10 mouse cellular contexts compared by ENCODE assay signal in genomic region chr7:45403532-45404261, GRCm38 (mm10). TPM values are rescaled to one million over a fixed set of nuclear protein-coding genes. Genes with fewer than 3 reads are reported as not detected.
DNase-seq lines count a peak whose midpoint lies in the region; ATAC-seq lines count a peak whose summit lies in the region.
"Had no signal": no experiment of that assay in that cellular context is flagged by ENCODE, and none has a peak within 500 bp of the region (broad histone marks: within the 10 kb centered on the region; RNA-seq: fewer than 3 reads in every experiment).

No protein-coding gene starts in this region.

- peak; percentile 71 for DNase-seq in hindbrain, embryonic 10.5 days (ENCODE audit: low spot score)
- peak; percentile 79 to 80 for DNase-seq in B cell, adult 2 months
- DNase-seq in NIH3T3 (ENCODE audit: low read depth): peak; percentile 77
- peak; percentile 85 for DNase-seq in embryo, embryonic 10 days (ENCODE audit: low spot score)
- DNase-seq in kidney, adult 9 months: peak; percentile 86
- peak; percentile 79 for DNase-seq in yolk sac, embryonic 10.5 days (ENCODE audit: low spot score)

- H3K27ac ChIP-seq in hindbrain, embryonic 10.5 days: no peak overlapping the region
- H3K27ac ChIP-seq in hindbrain, embryonic 12.5 days: no peak overlapping the region
- H3K27ac ChIP-seq: macrophage had no signal

- WGBS in hindbrain, embryonic 10.5 days: 44% methylated on average over 6 of the region's 6 CpGs
- 44% methylated on average over 6 of the region's 6 CpGs for WGBS in hindbrain, embryonic 12.5 days

- H3K36me3 ChIP-seq in hindbrain, embryonic 10.5 days: no peaks in the 10 kb centered on the region
- H3K36me3 ChIP-seq in hindbrain, embryonic 12.5 days: no peaks in the 10 kb centered on the region

- ATAC-seq in hindbrain, embryonic 12.5 days (ENCODE audit: low FRiP score): no peak
- peak; percentile 74 for ATAC-seq in megakaryocyte progenitor cell, adult 5-6 weeks (replicated peaks; ENCODE audit: poor library complexity)

- peaks cover 39% of the 10 kb centered on the region for H3K27me3 ChIP-seq in hindbrain, embryonic 10.5 days (ENCODE audit: insufficient read depth, poor library complexity, severe bottlenecking)
- peaks cover 43% of the 10 kb centered on the region for H3K27me3 ChIP-seq in hindbrain, embryonic 12.5 days

- no peak overlapping the region for H3K9ac ChIP-seq in hindbrain, embryonic 12.5 days

- no peak overlapping the region for H3K4me3 ChIP-seq in hindbrain, embryonic 10.5 days
- no peak overlapping the region for H3K4me3 ChIP-seq in hindbrain, embryonic 12.5 days
- H3K4me3 ChIP-seq: erythroblast, embryonic 14.5 days had no signal

- H3K9me3 ChIP-seq in hindbrain, embryonic 10.5 days: no peaks in the 10 kb centered on the region
- 0 out of 2 replicates have a peak, but pooled peaks cover 3% of the 10 kb centered on the region for H3K9me3 ChIP-seq in hindbrain, embryonic 12.5 days (replicated peaks)

- H3K4me1 ChIP-seq in hindbrain, embryonic 10.5 days (replicated peaks): peaks cover 17% of the 10 kb centered on the region
- H3K4me1 ChIP-seq in hindbrain, embryonic 12.5 days: peaks cover 6% of the 10 kb centered on the region

- no peak overlapping the region for H3K4me2 ChIP-seq in hindbrain, embryonic 12.5 days (replicated peaks)

RNA-seq across cellular contexts. Expression of gene Kcna7, which starts 1.8 kb away (rescaled TPM):
- polyA plus RNA-seq in hindbrain, embryonic 10.5 days (2016; fragmentation: Nextera tagmentation; extraction: Ambion mirVana): 0.07 TPM in 1 of 2 replicates, not detected in the other
- polyA plus RNA-seq in hindbrain, embryonic 12.5 days (2016; fragmentation: Nextera tagmentation; extraction: Ambion mirVana): not detected in 2 replicates
- total RNA-seq in megakaryocyte progenitor cell, adult 5-6 weeks (2015): not detected in 2 replicates
- total RNA-seq in megakaryocyte progenitor cell, adult 5-6 weeks (2017): not detected in 2 replicates
- polyA plus RNA-seq: erythroblast, embryonic 14.5 days; macrophage had no signal

RNA-seq across cellular contexts. Expression of gene Snrnp70, which starts 8.2 kb away (rescaled TPM):
- 223 and 271 TPM in 2 replicates for polyA plus RNA-seq in hindbrain, embryonic 10.5 days (2016; fragmentation: Nextera tagmentation; extraction: Ambion mirVana)
- polyA plus RNA-seq in hindbrain, embryonic 12.5 days (2016; fragmentation: Nextera tagmentation; extraction: Ambion mirVana): 285 and 300 TPM in 2 replicates
- 105 and 107 TPM in 2 replicates for total RNA-seq in megakaryocyte progenitor cell, adult 5-6 weeks (2015)
- total RNA-seq in megakaryocyte progenitor cell, adult 5-6 weeks (2017): 387 and 490 TPM in 2 replicates

RNA-seq across cellular contexts. Expression of gene Ntf5, which starts 9.8 kb away (rescaled TPM):
- polyA plus RNA-seq in hindbrain, embryonic 10.5 days (2016; fragmentation: Nextera tagmentation; extraction: Ambion mirVana): 1.0 and 1.1 TPM in 2 replicates
- 1.2 and 1.3 TPM in 2 replicates for polyA plus RNA-seq in hindbrain, embryonic 12.5 days (2016; fragmentation: Nextera tagmentation; extraction: Ambion mirVana)
- total RNA-seq in megakaryocyte progenitor cell, adult 5-6 weeks (2015): 0.10 TPM in 1 of 2 replicates, not detected in the other
- not detected in 2 replicates for total RNA-seq in megakaryocyte progenitor cell, adult 5-6 weeks (2017)
- polyA plus RNA-seq: erythroblast, embryonic 14.5 days; macrophage had no signal

RNA-seq across cellular contexts. Expression of gene Lhb, which starts 16.9 kb away (rescaled TPM):
- 0.60 and 1.5 TPM in 2 replicates for polyA plus RNA-seq in hindbrain, embryonic 10.5 days (2016; fragmentation: Nextera tagmentation; extraction: Ambion mirVana)
- 1.0 and 1.6 TPM in 2 replicates for polyA plus RNA-seq in hindbrain, embryonic 12.5 days (2016; fragmentation: Nextera tagmentation; extraction: Ambion mirVana)
- not detected in 2 replicates for total RNA-seq in megakaryocyte progenitor cell, adult 5-6 weeks (2015)
- total RNA-seq in megakaryocyte progenitor cell, adult 5-6 weeks (2017): not detected in 2 replicates
- polyA plus RNA-seq: erythroblast, embryonic 14.5 days; macrophage had no signal

RNA-seq across cellular contexts. Expression of gene Gys1, which starts 30.9 kb away (rescaled TPM):
- polyA plus RNA-seq in hindbrain, embryonic 10.5 days (2016; fragmentation: Nextera tagmentation; extraction: Ambion mirVana): 43.2 and 45.7 TPM in 2 replicates
- 34.8 TPM in 2 replicates for polyA plus RNA-seq in hindbrain, embryonic 12.5 days (2016; fragmentation: Nextera tagmentation; extraction: Ambion mirVana)
- 22.6 and 26.2 TPM in 2 replicates for total RNA-seq in megakaryocyte progenitor cell, adult 5-6 weeks (2015)
- 22.3 and 24.4 TPM in 2 replicates for total RNA-seq in megakaryocyte progenitor cell, adult 5-6 weeks (2017)
